Mouse (Mus musculus) urinary bladder, adult 2 months (tissue): ENCODE results near the gene Arpc2. TPM values are rescaled to one million over a fixed set of nuclear protein-coding genes. Genes with fewer than 3 reads are reported as not detected.

Experiments used
- DNase-seq: peaks from one replicate; pipeline ENCODE4 v3.0.0; 2022; ENCODE audit warnings: low spot score
- polyA plus RNA-seq: library from polyadenylated mRNA; depleted of rRNA; stranded (reverse); fragments of >200 nt; gene quantifications from 2 replicates; pipeline ENCODE4 v1.2.3, GENCODE M21; 2012

Gene Arpc2
- polyA plus RNA-seq, 1 experiment, result 394 TPM

GRCm38 (mm10) chr1:74239162-74239561, 3.3 kb downstream of the Arpc2 start:
- no peak for DNase-seq

- no peak for DNase-seq
These were observed 3.7 kb downstream of the Arpc2 start for GRCm38 (mm10) chr1:74239618-74240017.

GRCm38 (mm10) chr1:74240311-74240710, 4.4 kb downstream of the Arpc2 start:
- no peak for DNase-seq

GRCm38 (mm10) chr1:74240832-74241231, 4.9 kb downstream of the Arpc2 start:
- no peak for DNase-seq

GRCm38 (mm10) chr1:74245525-74245924, 9.6 kb downstream of the Arpc2 start:
- DNase-seq, result no peak

- DNase-seq, result no peak
These were observed 12.9 kb downstream of the Arpc2 start for GRCm38 (mm10) chr1:74248799-74249198.

GRCm38 (mm10) chr1:74249331-74249980, 13.6 kb downstream of the Arpc2 start:
- DNase-seq, result no peak

- DNase-seq, result no peak
These were observed 14.2 kb downstream of the Arpc2 start for GRCm38 (mm10) chr1:74250096-74250495.

- DNase-seq, result no peak
These were observed 19.9 kb downstream of the Arpc2 start for GRCm38 (mm10) chr1:74255704-74256345.

GRCm38 (mm10) chr1:74256782-74257181, 20.9 kb downstream of the Arpc2 start:
- no peak for DNase-seq

- DNase-seq, result no peak
These were observed 26.6 kb downstream of the Arpc2 start for GRCm38 (mm10) chr1:74262510-74262909.

GRCm38 (mm10) chr1:74268750-74269149, 32.9 kb downstream of the Arpc2 start:
- no peak for DNase-seq

GRCm38 (mm10) chr1:74271659-74272058, 35.8 kb downstream of the Arpc2 start:
- no peak for DNase-seq

- no peak for DNase-seq
These were observed 39.1 kb downstream of the Arpc2 start for GRCm38 (mm10) chr1:74275015-74275414.

- DNase-seq, result no peak
These were observed 41.2 kb downstream of the Arpc2 start for GRCm38 (mm10) chr1:74277041-74277440.

- DNase-seq, result no peak
These were observed 42.1 kb downstream of the Arpc2 start for GRCm38 (mm10) chr1:74277883-74278537.

GRCm38 (mm10) chr1:74278538-74278937, 42.7 kb downstream of the Arpc2 start, which contains the start of gene Gpbar1:
TSS of gene Gpbar1 (plus strand) at chr1:74278550.
- DNase-seq, result no peak

GRCm38 (mm10) chr1:74278988-74279387, 43.1 kb downstream of the Arpc2 start:
- DNase-seq, result no peak

GRCm38 (mm10) chr1:74280591-74281325, 44.9 kb downstream of the Arpc2 start:
- DNase-seq, result no peak

- no peak for DNase-seq
These were observed 45.5 kb downstream of the Arpc2 start for GRCm38 (mm10) chr1:74281372-74281771.

- no peak for DNase-seq
These were observed 46.0 kb downstream of the Arpc2 start for GRCm38 (mm10) chr1:74281886-74282285.

- DNase-seq, result no peak
These were observed 47.2 kb downstream of the Arpc2 start for GRCm38 (mm10) chr1:74282896-74283625.
